Mouse (Mus musculus): ENCODE measurements at regions not wholly inside any gene's neighbourhood (a gene's known extent, or its start where the extent isn't known, plus 50 kb on each side); places are given as distances from the start of the nearest gene placed in this dataset.

DNA sequence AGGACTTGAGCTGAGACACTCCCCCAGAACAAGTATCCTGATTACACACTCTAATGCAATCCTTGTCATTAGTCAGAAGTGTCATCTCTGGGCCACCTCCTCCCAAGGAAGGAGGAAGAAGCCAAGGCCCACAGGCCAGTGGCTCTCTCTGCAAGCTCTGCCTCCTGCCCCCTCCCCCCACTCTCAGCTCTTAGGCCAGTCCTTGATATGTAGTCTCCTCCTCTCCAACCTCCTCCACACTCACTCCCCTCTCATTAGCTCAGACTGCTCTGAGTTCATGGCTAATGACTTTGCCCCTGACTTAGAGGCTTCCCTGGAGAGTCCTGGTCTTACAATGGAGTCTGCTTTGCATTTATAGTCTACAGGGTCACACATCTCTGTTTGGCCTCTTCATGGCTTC, 139.3 kb downstream of the Tle3 start:
- H3K27ac ChIP-seq, result no peak overlapping the region; the same call in 1 of the 2 replicates
- H3K9ac ChIP-seq, result no peak overlapping the region
- H3K4me2 ChIP-seq, result no peak overlapping the region
- no peak overlapping the region for H3K4me3 ChIP-seq
- H3K4me1 ChIP-seq, result peaks cover 22% of the 10 kb centered on the region
- no peaks in the 10 kb centered on the region for H3K36me3 ChIP-seq
- ATAC-seq (ENCODE audit: insufficient number of reproducible peaks, insufficient read depth, low FRiP score, low TSS enrichment, low read depth), result no peak
- no peaks in the 10 kb centered on the region for H3K9me3 ChIP-seq
- H3K27me3 ChIP-seq, result peaks cover 38% of the 10 kb centered on the region

GRCm38 (mm10) chr9:61510217-61510893, 138.2 kb downstream of the Tle3 start:
- Histone ChIP-seq H3K4me3 (no peak overlapping the region), H3K27ac (no peak overlapping the region), H3K4me1 (peaks cover 22% of the 10 kb centered on the region), H3K9ac (no peak overlapping the region), H3K4me2 (peak overlapping the region; percentile 46), H3K9me3 (no peaks in the 10 kb centered on the region), H3K36me3 (no peaks in the 10 kb centered on the region), H3K27me3 (peaks cover 32% of the 10 kb centered on the region)
- ATAC-seq (ENCODE audit: insufficient number of reproducible peaks, insufficient read depth, low FRiP score, low TSS enrichment, low read depth), result no peak
- 14% methylated on average over 14 of the region's 14 CpGs for WGBS

- Histone ChIP-seq H3K9me3 (no peaks in the 10 kb centered on the region), H3K4me1 (peaks cover 22% of the 10 kb centered on the region), H3K4me2 (peak overlapping the region; percentile 46), H3K27me3 (peaks cover 32% of the 10 kb centered on the region), H3K9ac (no peak overlapping the region), H3K27ac (no peak overlapping the region), H3K36me3 (no peaks in the 10 kb centered on the region), H3K4me3 (0 out of 2 replicates have a peak overlapping the region, but pooled peaks have one; percentile 10)
- WGBS, result 10% methylated on average over 26 of the region's 26 CpGs
- 0 out of 2 replicates have a peak, but pooled peaks have one; percentile 52 for ATAC-seq (ENCODE audit: insufficient number of reproducible peaks, insufficient read depth, low FRiP score, low TSS enrichment, low read depth)
Observed at GRCm38 (mm10) chr9:61509591-61510191, 137.5 kb downstream of the Tle3 start.

GRCm38 (mm10) chr9:61509091-61509490, 136.9 kb downstream of the Tle3 start:
- peak overlapping the region; percentile 46; the same call in 1 of the 2 replicates for H3K4me2 ChIP-seq
- no peak overlapping the region for H3K9ac ChIP-seq
- no peak overlapping the region for H3K4me3 ChIP-seq
- no peaks in the 10 kb centered on the region for H3K9me3 ChIP-seq
- no peaks in the 10 kb centered on the region for H3K36me3 ChIP-seq
- H3K27me3 ChIP-seq, result peaks cover 32% of the 10 kb centered on the region
- WGBS, result 72% methylated on average over 5 of the region's 5 CpGs
- peaks cover 22% of the 10 kb centered on the region for H3K4me1 ChIP-seq
- ATAC-seq (ENCODE audit: insufficient number of reproducible peaks, insufficient read depth, low FRiP score, low TSS enrichment, low read depth), result no peak
- no peak overlapping the region for H3K27ac ChIP-seq

- Histone ChIP-seq H3K27me3 (no peaks in the 10 kb centered on the region; the same call in 1 of the 2 replicates), H3K9me3 (no peaks in the 10 kb centered on the region), H3K4me2 (no peak overlapping the region), H3K4me3 (no peak overlapping the region), H3K27ac (no peak overlapping the region), H3K36me3 (no peaks in the 10 kb centered on the region), H3K9ac (no peak overlapping the region), H3K4me1 (no peaks in the 10 kb centered on the region)
- WGBS, result 84% methylated on average over 9 of the region's 9 CpGs
- ATAC-seq (ENCODE audit: insufficient number of reproducible peaks, insufficient read depth, low FRiP score, low TSS enrichment, low read depth), result no peak
Observed at GRCm38 (mm10) chr9:61500851-61501250, 128.7 kb downstream of the Tle3 start.

DNA sequence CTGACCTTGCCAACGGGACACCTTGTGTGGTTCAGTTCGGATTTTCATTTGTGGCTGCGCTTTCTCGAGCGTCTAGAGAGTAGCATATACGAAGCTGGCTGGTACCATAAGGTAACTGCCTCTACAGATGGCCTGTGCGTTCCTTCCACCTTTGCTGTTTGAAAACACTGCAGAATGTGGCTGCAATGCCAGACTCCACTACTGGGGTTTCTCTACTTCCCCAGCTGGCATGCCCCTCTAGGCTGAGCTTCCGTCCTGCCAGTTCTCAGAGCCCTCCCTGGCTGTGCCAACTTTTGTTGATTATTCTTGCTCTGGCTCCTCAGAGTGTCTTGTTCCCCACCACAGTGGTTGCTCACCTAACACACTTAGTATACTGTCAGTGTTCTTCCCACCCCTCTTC, 120.7 kb downstream of the Tle3 start:
- no peak for ATAC-seq (ENCODE audit: insufficient number of reproducible peaks, insufficient read depth, low FRiP score, low TSS enrichment, low read depth)
- Histone ChIP-seq H3K36me3 (no peaks in the 10 kb centered on the region), H3K4me1 (peaks cover 4% of the 10 kb centered on the region; the same call in 1 of the 2 replicates), H3K27me3 (peaks cover 12% of the 10 kb centered on the region; the same call in 1 of the 2 replicates), H3K4me2 (no peak overlapping the region), H3K4me3 (no peak overlapping the region), H3K27ac (no peak overlapping the region), H3K9ac (no peak overlapping the region), H3K9me3 (no peaks in the 10 kb centered on the region)
- 76% methylated on average over 8 of the region's 8 CpGs for WGBS

GRCm38 (mm10) chr9:61491131-61491712, 119.1 kb downstream of the Tle3 start:
- no peak overlapping the region for H3K4me3 ChIP-seq
- no peak for ATAC-seq (ENCODE audit: insufficient number of reproducible peaks, insufficient read depth, low FRiP score, low TSS enrichment, low read depth)
- no peaks in the 10 kb centered on the region for H3K36me3 ChIP-seq
- peaks cover 4% of the 10 kb centered on the region; the same call in 1 of the 2 replicates for H3K4me1 ChIP-seq
- H3K27me3 ChIP-seq, result peaks cover 12% of the 10 kb centered on the region; the same call in 1 of the 2 replicates
- WGBS, result 48% methylated on average over 6 of the region's 6 CpGs
- H3K4me2 ChIP-seq, result no peak overlapping the region
- H3K27ac ChIP-seq, result no peak overlapping the region
- no peaks in the 10 kb centered on the region for H3K9me3 ChIP-seq
- H3K9ac ChIP-seq, result no peak overlapping the region

DNA sequence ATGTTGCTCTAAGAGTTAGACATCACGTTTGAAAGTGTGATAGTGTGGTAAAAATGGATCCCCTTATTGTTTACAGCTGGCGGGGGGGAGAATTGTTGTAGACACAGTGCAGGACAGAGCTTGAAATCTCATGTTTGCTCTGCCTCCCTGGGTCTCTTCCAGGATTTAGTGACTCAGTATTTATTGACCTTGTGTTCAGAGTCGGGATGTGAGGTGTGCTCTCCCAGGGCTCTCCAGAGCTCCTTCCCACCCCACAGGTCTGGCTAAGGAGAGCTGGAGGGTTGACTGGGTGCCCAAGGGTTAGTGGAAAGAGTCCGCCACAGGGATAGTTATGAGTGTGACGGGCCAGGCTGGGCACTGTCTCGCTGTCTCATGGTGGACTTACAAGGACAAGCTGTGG, 117.8 kb downstream of the Tle3 start:
- no peak for ATAC-seq (ENCODE audit: insufficient number of reproducible peaks, insufficient read depth, low FRiP score, low TSS enrichment, low read depth)
- no peak overlapping the region for H3K4me3 ChIP-seq
- 71% methylated on average over 6 of the region's 6 CpGs for WGBS

DNA sequence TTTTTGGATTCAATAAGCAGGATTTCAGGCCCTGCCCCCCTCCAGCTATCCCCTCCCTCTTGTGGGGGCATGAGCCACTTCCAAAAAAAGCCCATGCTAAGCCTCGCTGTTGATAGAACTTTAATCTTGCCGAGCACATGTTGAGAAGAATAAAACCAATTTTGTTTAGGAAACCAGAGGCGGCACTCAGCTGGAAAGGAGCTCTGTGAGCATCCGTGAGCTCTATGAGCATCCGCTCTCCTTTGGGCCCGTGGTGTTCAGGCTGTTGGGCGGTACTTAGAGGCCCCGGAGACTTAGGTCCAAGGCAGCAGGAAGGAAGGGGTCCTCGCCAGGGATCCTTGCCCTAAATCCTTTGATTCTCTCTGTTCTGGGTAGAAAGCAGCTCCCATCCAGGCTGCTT, 117.0 kb downstream of the Tle3 start:
- H3K9ac ChIP-seq, result no peak overlapping the region
- WGBS, result 18% methylated on average over 9 of the region's 9 CpGs

More for the DNA sequence above, 117.8 kb downstream of the Tle3 start:
- Histone ChIP-seq H3K9me3 (no peaks in the 10 kb centered on the region), H3K4me1 (peaks cover 4% of the 10 kb centered on the region; the same call in 1 of the 2 replicates), H3K27ac (no peak overlapping the region), H3K4me2 (no peak overlapping the region), H3K9ac (no peak overlapping the region), H3K36me3 (no peaks in the 10 kb centered on the region), H3K27me3 (peaks cover 17% of the 10 kb centered on the region)

DNA sequence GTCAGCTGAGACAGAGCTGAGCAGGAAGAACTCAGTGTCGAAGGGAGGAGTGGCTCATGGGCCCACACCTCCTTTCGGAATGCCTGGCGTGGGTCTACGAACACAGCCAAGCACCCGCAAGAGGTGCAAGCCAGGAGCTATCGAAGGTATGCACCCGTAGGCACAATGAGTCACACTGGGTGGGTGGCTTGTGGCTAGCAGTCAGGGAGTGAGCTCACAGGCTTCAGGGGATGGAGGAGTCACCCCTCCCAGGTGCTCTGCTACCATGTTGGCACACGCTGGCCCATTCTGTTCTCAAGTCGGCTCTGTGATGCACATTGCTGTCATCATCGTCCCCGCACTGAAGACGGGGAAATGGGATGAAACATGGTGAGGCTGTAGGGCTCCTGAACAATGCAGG, 115.7 kb downstream of the Tle3 start:
- no peak overlapping the region for H3K27ac ChIP-seq
- 85% methylated on average over 12 of the region's 12 CpGs for WGBS
- ATAC-seq (ENCODE audit: insufficient number of reproducible peaks, insufficient read depth, low FRiP score, low TSS enrichment, low read depth), result no peak

More for the DNA sequence above, 117.0 kb downstream of the Tle3 start:
- Histone ChIP-seq H3K4me1 (peaks cover 4% of the 10 kb centered on the region; the same call in 1 of the 2 replicates), H3K9me3 (no peaks in the 10 kb centered on the region), H3K27ac (no peak overlapping the region), H3K36me3 (no peaks in the 10 kb centered on the region), H3K4me3 (no peak overlapping the region), H3K4me2 (no peak overlapping the region), H3K27me3 (peaks cover 17% of the 10 kb centered on the region)
- ATAC-seq (ENCODE audit: insufficient number of reproducible peaks, insufficient read depth, low FRiP score, low TSS enrichment, low read depth), result no peak

GRCm38 (mm10) chr9:61487146-61487545, 115.0 kb downstream of the Tle3 start:
- 77% methylated on average over 7 of the region's 7 CpGs for WGBS
- no peak for ATAC-seq (ENCODE audit: insufficient number of reproducible peaks, insufficient read depth, low FRiP score, low TSS enrichment, low read depth)
- no peak overlapping the region for H3K4me2 ChIP-seq
- no peaks in the 10 kb centered on the region for H3K36me3 ChIP-seq
- H3K9ac ChIP-seq, result no peak overlapping the region
- no peak overlapping the region for H3K4me3 ChIP-seq
- no peaks in the 10 kb centered on the region for H3K9me3 ChIP-seq
- H3K4me1 ChIP-seq, result peaks cover 4% of the 10 kb centered on the region; the same call in 1 of the 2 replicates
- no peak overlapping the region for H3K27ac ChIP-seq
- H3K27me3 ChIP-seq, result peaks cover 17% of the 10 kb centered on the region

More for the DNA sequence above, 115.7 kb downstream of the Tle3 start:
- no peak overlapping the region for H3K4me3 ChIP-seq
- H3K9ac ChIP-seq, result no peak overlapping the region
- H3K4me2 ChIP-seq, result no peak overlapping the region
- no peaks in the 10 kb centered on the region for H3K36me3 ChIP-seq
- peaks cover 17% of the 10 kb centered on the region for H3K27me3 ChIP-seq
- H3K4me1 ChIP-seq, result peaks cover 4% of the 10 kb centered on the region; the same call in 1 of the 2 replicates
- H3K9me3 ChIP-seq, result no peaks in the 10 kb centered on the region
